Mouse (Mus musculus) liver (tissue): ENCODE measurements around the gene Olfr172.

Experiments used
- DNase-seq: peaks from one replicate; pipeline ENCODE4 v3.0.0-alpha.2; 2020; ENCODE audit warnings: mixed read lengths

Gene Olfr172

DNA sequence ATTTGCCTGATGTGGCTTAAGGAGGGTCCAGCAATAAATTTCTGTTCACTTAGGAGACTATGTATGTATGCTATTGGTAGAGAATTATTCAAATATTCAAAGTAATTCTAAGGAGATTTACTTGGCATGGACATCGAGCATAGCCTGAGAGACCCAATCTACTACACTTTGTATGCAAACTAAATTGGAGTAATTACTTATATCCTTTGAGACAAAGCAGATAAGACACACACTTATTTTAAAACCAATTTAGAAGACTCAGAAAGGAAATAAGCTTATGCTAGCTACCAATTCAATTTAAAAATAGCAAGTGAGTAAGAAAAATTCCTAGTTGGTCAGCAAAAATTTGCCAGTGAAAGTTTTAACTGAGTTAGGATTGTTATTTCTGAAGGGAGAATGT is at the start of gene Olfr172:
Olfr172 (minus strand) TSS at position 101 of the 400 bp plus-strand sequence.
- DNase-seq = no peak

- DNase-seq = no peak
Observed at GRCm38 (mm10) chr16:58800168-58800567, 37.2 kb upstream of the Olfr172 start, which contains the start of gene Olfr173. TSS of gene Olfr173 (minus strand) at chr16:58800268.

GRCm38 (mm10) chr16:58756191-58756590 is 6.8 kb downstream of the Olfr172 start:
- DNase-seq = no peak

DNA sequence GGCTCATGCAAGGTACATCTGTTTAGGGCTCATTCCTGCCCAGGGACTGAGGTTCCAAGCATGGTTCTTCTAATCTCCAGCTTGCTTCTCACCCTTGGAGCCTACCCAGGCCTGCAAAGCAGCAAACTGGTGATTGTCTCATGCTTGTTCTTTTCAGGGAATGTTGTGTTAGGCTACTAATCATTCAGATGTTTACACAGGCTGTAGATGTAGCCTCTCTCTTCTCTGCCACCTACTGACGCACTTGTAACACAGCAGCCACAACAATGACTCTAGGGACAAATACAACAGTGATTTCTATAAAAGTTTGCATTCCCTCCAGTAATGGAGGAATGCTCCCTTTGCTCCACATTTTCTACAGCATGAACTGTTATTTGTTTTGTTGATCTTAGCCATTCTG is 11.7 kb downstream of the Olfr172 start:
- no peak for DNase-seq

- no peak for DNase-seq
Observed at GRCm38 (mm10) chr16:58746715-58747114, 16.3 kb downstream of the Olfr172 start.

DNA sequence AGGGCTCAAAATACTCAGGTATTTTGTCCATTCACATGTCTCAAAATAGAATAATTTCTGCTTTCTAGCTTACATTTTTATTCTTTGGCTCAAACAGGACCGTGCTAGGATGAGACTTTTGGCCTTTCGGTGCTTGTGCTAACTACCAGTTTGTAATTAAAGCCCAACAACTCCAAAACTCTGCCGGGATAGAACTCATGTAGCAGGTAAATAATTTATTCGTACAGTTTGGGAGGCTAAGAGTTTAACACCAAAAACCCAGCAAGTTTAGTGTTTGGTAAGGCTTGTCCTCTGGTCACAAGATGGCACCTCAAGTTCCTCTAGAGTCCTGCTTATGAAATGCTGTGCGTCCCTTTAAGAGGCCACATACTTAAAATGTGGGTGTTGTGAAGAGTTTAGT is 22.2 kb downstream of the Olfr172 start:
- DNase-seq = no peak

- peak; percentile 51 for DNase-seq
Observed at GRCm38 (mm10) chr16:58738800-58739199, 24.2 kb downstream of the Olfr172 start.

GRCm38 (mm10) chr16:58738205-58738604 is 24.8 kb downstream of the Olfr172 start:
- no peak for DNase-seq

DNA sequence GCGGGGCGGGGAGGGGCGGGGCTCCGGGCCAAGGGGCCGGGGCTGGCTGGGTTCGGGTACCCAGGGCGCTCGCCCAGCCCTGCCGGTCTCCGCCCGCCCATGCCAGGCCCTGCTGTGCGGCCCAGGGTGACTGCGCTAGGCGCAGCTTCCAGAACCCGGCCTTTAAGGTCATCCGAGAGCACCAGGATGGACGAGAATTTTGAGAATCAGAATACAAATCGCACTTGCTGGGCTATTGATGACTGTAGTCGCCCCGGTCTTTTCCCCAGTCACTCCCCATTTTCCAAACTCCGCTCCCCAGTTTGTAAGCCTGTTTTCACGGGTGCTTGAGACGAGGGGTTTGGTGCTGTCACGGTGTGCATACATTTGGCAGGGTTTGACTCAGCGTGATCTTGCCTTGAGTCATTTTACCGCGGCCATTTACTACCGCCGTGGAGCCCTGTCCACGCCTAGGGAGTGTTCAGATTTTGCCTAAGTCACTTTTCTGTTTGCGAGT is 34.8 kb downstream of the Olfr172 start:
- peak; percentile 18 for DNase-seq

- peak; percentile 96 for DNase-seq
Observed at GRCm38 (mm10) chr16:58727477-58728131, 35.4 kb downstream of the Olfr172 start, which contains the start of gene Cldnd1. TSS of gene Cldnd1 (plus strand) at chr16:58727910.

- no peak for DNase-seq
Observed at GRCm38 (mm10) chr16:58726680-58727476, 36.1 kb downstream of the Olfr172 start.

GRCm38 (mm10) chr16:58722292-58722691 is 40.7 kb downstream of the Olfr172 start:
- no peak for DNase-seq

- DNase-seq = no peak
Observed at GRCm38 (mm10) chr16:58718666-58719120, 44.3 kb downstream of the Olfr172 start, which contains the start of gene Gpr15. TSS of gene Gpr15 (minus strand) at chr16:58719070.

GRCm38 (mm10) chr16:58715018-58715417 is 48.0 kb downstream of the Olfr172 start:
- no peak for DNase-seq

DNA sequence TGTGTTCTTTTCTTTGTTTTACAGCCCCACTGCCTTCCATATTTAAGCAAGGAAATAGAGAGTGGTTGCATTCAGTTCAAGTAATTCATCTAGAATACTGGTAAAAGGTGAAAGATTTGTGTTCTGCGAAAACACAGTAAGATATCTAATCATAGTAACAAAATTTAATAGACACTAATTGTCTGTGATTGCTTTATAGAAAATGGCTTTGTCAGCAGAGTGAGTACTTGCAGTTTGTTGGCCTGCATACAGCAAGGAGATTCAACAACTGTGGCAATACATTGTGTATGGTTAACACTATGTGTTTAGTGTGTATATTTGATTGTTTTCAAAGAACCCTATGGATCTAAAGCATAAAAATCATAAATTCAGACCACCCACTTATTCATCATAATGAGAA is 49.8 kb downstream of the Olfr172 start:
- no peak for DNase-seq

GRCm38 (mm10) chr16:58712221-58712620 is 50.8 kb downstream of the Olfr172 start:
- no peak for DNase-seq
